Mouse (Mus musculus): Measurements from ENCODE around the gene Rack1. TPM values are rescaled to one million over a fixed set of nuclear protein-coding genes. Genes with fewer than 3 reads are reported as not detected.
"Not testable (repeated sequence)": the region's sequence is repeated elsewhere in the genome, so short reads cannot be mapped to it uniquely, and the experiment has no call there.

Gene Rack1
- polyA plus RNA-seq, 1 experiment, result 1,489 TPM

GRCm38 (mm10) chr11:48838181-48838797 is 38.2 kb downstream of the Rack1 start:
- DNase-seq, result no peak
- Histone ChIP-seq H3K4me1 (ENCODE audit: control insufficient read depth, insufficient read depth, low read length) (peaks cover 8% of the 10 kb centered on the region), H3K4me3 (replicated peaks; ENCODE audit: extremely low read depth, low read depth, low read length) (peak overlapping the region; percentile 86)
- TF ChIP-seq CTCF (IDR thresholded peaks at IDR 0.05; ENCODE audit: insufficient read depth, low read length), result no peak
- TF ChIP-seq POLR2A (IDR thresholded peaks at IDR 0.05; ENCODE audit: borderline replicate concordance, extremely low read depth, low read depth, low read length), result no peak
- WGBS, result 2% methylated on average over 16 of the region's 16 CpGs

GRCm38 (mm10) chr11:48838879-48839680 is 38.9 kb downstream of the Rack1 start:
- peaks cover 8% of the 10 kb centered on the region for H3K4me1 ChIP-seq (ENCODE audit: control insufficient read depth, insufficient read depth, low read length)
- no peak for TF ChIP-seq POLR2A (IDR thresholded peaks at IDR 0.05; ENCODE audit: borderline replicate concordance, extremely low read depth, low read depth, low read length)
- no peak for TF ChIP-seq CTCF (IDR thresholded peaks at IDR 0.05; ENCODE audit: insufficient read depth, low read length)
- H3K4me3 ChIP-seq (replicated peaks; ENCODE audit: extremely low read depth, low read depth, low read length), result no peak overlapping the region
- 83% methylated on average over 10 of the region's 10 CpGs for WGBS
- DNase-seq, result no peak

DNA sequence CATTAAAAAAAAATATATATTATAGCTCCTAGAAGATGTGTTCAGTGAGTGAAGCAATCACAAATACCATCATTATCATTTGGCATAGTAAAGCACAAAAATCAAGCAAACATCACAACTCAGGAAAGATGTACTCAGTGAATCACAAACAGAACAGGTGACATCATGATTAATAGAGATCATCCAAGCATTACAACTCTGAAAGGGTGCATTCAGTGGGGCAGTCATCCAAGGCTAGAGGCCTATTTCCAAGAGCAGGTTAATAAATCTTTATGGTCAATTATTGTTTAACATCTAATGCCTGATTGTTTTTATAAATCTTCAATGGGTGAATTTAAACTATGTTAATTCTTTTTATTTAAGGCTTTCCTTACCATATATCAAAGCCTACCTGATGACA is 40.7 kb downstream of the Rack1 start:
- H3K4me1 ChIP-seq (ENCODE audit: control insufficient read depth, insufficient read depth, low read length), result peaks cover 8% of the 10 kb centered on the region
- DNase-seq, result no peak
- TF ChIP-seq POLR2A (IDR thresholded peaks at IDR 0.05; ENCODE audit: borderline replicate concordance, extremely low read depth, low read depth, low read length) (no peak), CTCF (IDR thresholded peaks at IDR 0.05; ENCODE audit: insufficient read depth, low read length) (no peak)
- H3K4me3 ChIP-seq (replicated peaks; ENCODE audit: extremely low read depth, low read depth, low read length), result no peak overlapping the region

GRCm38 (mm10) chr11:48841213-48841612 is 41.1 kb downstream of the Rack1 start:
- peaks cover 8% of the 10 kb centered on the region for H3K4me1 ChIP-seq (ENCODE audit: control insufficient read depth, insufficient read depth, low read length)
- H3K4me3 ChIP-seq (replicated peaks; ENCODE audit: extremely low read depth, low read depth, low read length), result no peak overlapping the region
- 90% methylated on average over 5 of the region's 5 CpGs for WGBS
- no peak for DNase-seq
- TF ChIP-seq CTCF (IDR thresholded peaks at IDR 0.05; ENCODE audit: insufficient read depth, low read length) (no peak), POLR2A (IDR thresholded peaks at IDR 0.05; ENCODE audit: borderline replicate concordance, extremely low read depth, low read depth, low read length) (no peak)

GRCm38 (mm10) chr11:48842378-48842792 is 42.3 kb downstream of the Rack1 start:
- H3K4me3 ChIP-seq (replicated peaks; ENCODE audit: extremely low read depth, low read depth, low read length), result no peak overlapping the region
- H3K4me1 ChIP-seq (ENCODE audit: control insufficient read depth, insufficient read depth, low read length), result peaks cover 5% of the 10 kb centered on the region; the same call in 1 of the 2 replicates
- TF ChIP-seq POLR2A (IDR thresholded peaks at IDR 0.05; ENCODE audit: borderline replicate concordance, extremely low read depth, low read depth, low read length) (no peak), CTCF (IDR thresholded peaks at IDR 0.05; ENCODE audit: insufficient read depth, low read length) (no peak)
- no peak for DNase-seq
- 64% methylated on average over 4 of the region's 4 CpGs for WGBS

DNA sequence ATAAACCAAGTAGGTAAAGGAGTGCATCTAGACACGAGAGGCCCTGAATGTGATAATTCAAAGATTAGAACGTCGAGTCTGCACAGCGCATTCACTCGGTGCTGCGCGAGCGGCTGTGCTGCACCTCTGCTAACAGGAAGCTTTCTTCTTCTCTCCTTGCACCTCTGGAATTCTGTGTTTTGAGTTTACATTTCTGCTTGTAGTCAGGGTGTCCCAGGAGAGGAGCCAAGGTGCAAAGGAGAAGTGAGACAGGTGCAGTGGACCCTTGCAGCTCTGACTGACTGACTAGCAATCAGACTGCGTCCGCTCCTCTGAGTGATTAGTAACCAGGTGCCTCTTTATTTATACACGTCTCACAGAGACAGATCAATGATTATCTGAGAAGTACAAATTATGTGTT is 43.1 kb downstream of the Rack1 start:
- no peak for DNase-seq
- TF ChIP-seq POLR2A (IDR thresholded peaks at IDR 0.05; ENCODE audit: borderline replicate concordance, extremely low read depth, low read depth, low read length), result no peak
- no peak for TF ChIP-seq CTCF (IDR thresholded peaks at IDR 0.05; ENCODE audit: insufficient read depth, low read length)
- WGBS, result 77% methylated on average over 11 of the region's 11 CpGs
- H3K4me1 ChIP-seq (ENCODE audit: control insufficient read depth, insufficient read depth, low read length), result peaks cover 4% of the 10 kb centered on the region; the same call in 1 of the 2 replicates
- no peak overlapping the region for H3K4me3 ChIP-seq (replicated peaks; ENCODE audit: extremely low read depth, low read depth, low read length)

- no peaks in the 10 kb centered on the region for H3K4me1 ChIP-seq (ENCODE audit: control insufficient read depth, insufficient read depth, low read length)
- 73% methylated on average over 6 of the region's 6 CpGs for WGBS
- H3K4me3 ChIP-seq (replicated peaks; ENCODE audit: extremely low read depth, low read depth, low read length), result no peak overlapping the region
- DNase-seq, result no peak
- TF ChIP-seq POLR2A (IDR thresholded peaks at IDR 0.05; ENCODE audit: borderline replicate concordance, extremely low read depth, low read depth, low read length) (no peak), CTCF (IDR thresholded peaks at IDR 0.05; ENCODE audit: insufficient read depth, low read length) (no peak)
These were observed 44.2 kb downstream of the Rack1 start for GRCm38 (mm10) chr11:48844309-48844708.

DNA sequence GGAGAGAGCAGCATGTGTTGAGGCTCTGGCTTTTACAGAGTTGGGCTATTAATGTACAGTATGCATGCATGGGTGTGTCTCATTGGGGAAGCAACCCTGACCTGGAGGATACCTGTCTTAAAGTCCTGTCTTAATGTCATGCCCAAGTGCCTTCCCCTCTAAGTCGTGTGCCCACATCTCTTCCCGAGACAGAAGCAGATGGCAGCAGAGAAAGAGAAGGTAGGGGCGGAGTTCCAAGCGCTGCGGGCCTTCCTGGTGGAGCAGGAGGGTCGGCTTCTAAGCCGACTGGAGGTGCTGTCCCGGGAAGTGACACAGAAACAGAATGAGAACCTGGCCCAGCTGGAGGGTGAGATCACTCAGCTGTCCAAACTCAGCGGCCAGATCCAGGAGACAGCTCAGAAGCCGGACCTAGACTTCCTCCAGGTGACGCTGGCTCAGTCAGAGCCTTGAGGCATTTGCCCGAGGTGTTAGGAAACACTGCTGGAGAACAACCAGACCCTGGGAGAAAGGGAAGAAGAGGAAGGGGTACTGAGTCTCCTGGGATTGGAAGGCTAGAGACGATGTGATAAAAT is 45.2 kb downstream of the Rack1 start:
- no peak for DNase-seq
- 49% methylated on average over 13 of the region's 13 CpGs for WGBS
- H3K4me1 ChIP-seq (ENCODE audit: control insufficient read depth, insufficient read depth, low read length), result no peaks in the 10 kb centered on the region
- TF ChIP-seq CTCF (IDR thresholded peaks at IDR 0.05; ENCODE audit: insufficient read depth, low read length) (no peak), POLR2A (IDR thresholded peaks at IDR 0.05; ENCODE audit: borderline replicate concordance, extremely low read depth, low read depth, low read length) (no peak)
- no peak overlapping the region for H3K4me3 ChIP-seq (replicated peaks; ENCODE audit: extremely low read depth, low read depth, low read length)

DNA sequence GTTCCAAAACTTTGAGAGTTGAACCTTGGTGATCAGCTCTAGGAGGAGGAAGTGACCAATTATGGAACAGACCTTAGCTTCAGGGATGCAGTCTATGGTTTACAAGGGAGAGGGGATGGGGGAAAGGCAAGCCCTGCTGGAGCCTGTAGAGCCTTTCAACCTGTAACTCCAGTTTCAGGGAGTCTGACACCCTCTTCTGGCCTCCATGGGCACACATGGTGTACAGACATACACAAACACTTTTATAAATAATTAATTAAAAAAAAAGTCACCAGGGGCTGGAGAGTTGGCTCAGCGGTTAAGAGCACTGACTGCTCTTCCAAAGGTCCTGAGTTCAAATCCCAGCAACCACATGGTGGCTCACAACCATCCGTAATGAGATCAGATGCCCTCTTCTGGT is 46.2 kb downstream of the Rack1 start:
- not testable (repeated sequence) for DNase-seq; H3K4me1 ChIP-seq (ENCODE audit: control insufficient read depth, insufficient read depth, low read length)
- WGBS, result 82% methylated on average over 2 of the region's 2 CpGs

DNA sequence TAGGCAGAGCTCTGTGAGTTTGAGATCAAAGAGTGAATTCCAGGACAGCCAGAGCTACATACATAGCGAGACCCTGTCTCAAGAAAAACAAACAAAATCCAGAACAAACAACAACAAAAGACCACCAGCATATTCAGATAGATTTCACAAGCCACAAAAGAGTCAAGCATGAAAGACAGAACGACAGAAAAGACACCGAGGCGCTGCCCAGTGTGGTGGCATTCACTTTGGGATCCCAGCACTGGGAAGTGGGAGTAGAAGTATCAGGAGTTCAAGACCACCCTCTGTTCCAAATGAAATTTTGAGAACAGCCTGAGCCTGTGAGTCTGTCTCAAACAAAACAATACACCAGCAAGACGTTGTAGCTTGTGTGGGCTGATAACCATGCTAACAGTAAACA is 46.7 kb downstream of the Rack1 start:
- Histone ChIP-seq H3K4me1 (ENCODE audit: control insufficient read depth, insufficient read depth, low read length) (no peaks in the 10 kb centered on the region), H3K4me3 (replicated peaks; ENCODE audit: extremely low read depth, low read depth, low read length) (no peak overlapping the region)
- no peak for TF ChIP-seq CTCF (IDR thresholded peaks at IDR 0.05; ENCODE audit: insufficient read depth, low read length)
- TF ChIP-seq POLR2A (IDR thresholded peaks at IDR 0.05; ENCODE audit: borderline replicate concordance, extremely low read depth, low read depth, low read length), result no peak
- no peak for DNase-seq
- WGBS, result 75% methylated on average over 5 of the region's 5 CpGs

More for the DNA sequence above, 46.2 kb downstream of the Rack1 start:
- H3K4me3 ChIP-seq (replicated peaks; ENCODE audit: extremely low read depth, low read depth, low read length), result not testable (repeated sequence)
